Mouse (Mus musculus): ENCODE results near the gene Lingo4. TPM values are rescaled to one million over a fixed set of nuclear protein-coding genes. Genes with fewer than 3 reads are reported as not detected.

Gene Lingo4
- polyA plus RNA-seq, 1 experiment: not detected

- Histone ChIP-seq H3K27ac (ENCODE audit: control insufficient read depth, insufficient read depth, low read depth, low read length) (no peak overlapping the region), H3K36me3 (ENCODE audit: control insufficient read depth, insufficient read depth, low read length) (no peaks in the 10 kb centered on the region), H3K27me3 (ENCODE audit: control insufficient read depth, insufficient read depth, low read length) (no peaks in the 10 kb centered on the region), H3K4me3 (ENCODE audit: control insufficient read depth, low read depth, low read length) (no peak overlapping the region), H3K4me1 (ENCODE audit: control insufficient read depth, insufficient read depth, low read length) (peaks cover 2% of the 10 kb centered on the region; the same call in 1 of the 2 replicates)
- TF ChIP-seq POLR2A (IDR thresholded peaks at IDR 0.05; ENCODE audit: control insufficient read depth, low read depth, low read length) (no peak), CTCF (IDR thresholded peaks at IDR 0.05; ENCODE audit: control insufficient read depth, insufficient read depth, insufficient replicate concordance, low read depth, low read length) (no peak)
Measured at GRCm38 (mm10) chr3:94398943-94399481, 695 bp downstream of the Lingo4 start.

GRCm38 (mm10) chr3:94399663-94400310 lies 1.5 kb downstream of the Lingo4 start:
- no peaks in the 10 kb centered on the region for H3K27me3 ChIP-seq (ENCODE audit: control insufficient read depth, insufficient read depth, low read length)
- no peaks in the 10 kb centered on the region for H3K36me3 ChIP-seq (ENCODE audit: control insufficient read depth, insufficient read depth, low read length)
- no peak for TF ChIP-seq CTCF (IDR thresholded peaks at IDR 0.05; ENCODE audit: control insufficient read depth, insufficient read depth, insufficient replicate concordance, low read depth, low read length)
- no peak for TF ChIP-seq POLR2A (IDR thresholded peaks at IDR 0.05; ENCODE audit: control insufficient read depth, low read depth, low read length)
- H3K27ac ChIP-seq (ENCODE audit: control insufficient read depth, insufficient read depth, low read depth, low read length): no peak overlapping the region
- peaks cover 2% of the 10 kb centered on the region; the same call in 1 of the 2 replicates for H3K4me1 ChIP-seq (ENCODE audit: control insufficient read depth, insufficient read depth, low read length)
- H3K4me3 ChIP-seq (ENCODE audit: control insufficient read depth, low read depth, low read length): no peak overlapping the region

GRCm38 (mm10) chr3:94402451-94402850 lies 4.1 kb downstream of the Lingo4 start:
- no peaks in the 10 kb centered on the region for H3K27me3 ChIP-seq (ENCODE audit: control insufficient read depth, insufficient read depth, low read length)
- H3K27ac ChIP-seq (ENCODE audit: control insufficient read depth, insufficient read depth, low read depth, low read length): no peak overlapping the region
- H3K4me3 ChIP-seq (ENCODE audit: control insufficient read depth, low read depth, low read length): no peak overlapping the region
- H3K4me1 ChIP-seq (ENCODE audit: control insufficient read depth, insufficient read depth, low read length): peaks cover 2% of the 10 kb centered on the region; the same call in 1 of the 2 replicates
- no peaks in the 10 kb centered on the region for H3K36me3 ChIP-seq (ENCODE audit: control insufficient read depth, insufficient read depth, low read length)
- TF ChIP-seq CTCF (IDR thresholded peaks at IDR 0.05; ENCODE audit: control insufficient read depth, insufficient read depth, insufficient replicate concordance, low read depth, low read length) (no peak), POLR2A (IDR thresholded peaks at IDR 0.05; ENCODE audit: control insufficient read depth, low read depth, low read length) (no peak)

DNA sequence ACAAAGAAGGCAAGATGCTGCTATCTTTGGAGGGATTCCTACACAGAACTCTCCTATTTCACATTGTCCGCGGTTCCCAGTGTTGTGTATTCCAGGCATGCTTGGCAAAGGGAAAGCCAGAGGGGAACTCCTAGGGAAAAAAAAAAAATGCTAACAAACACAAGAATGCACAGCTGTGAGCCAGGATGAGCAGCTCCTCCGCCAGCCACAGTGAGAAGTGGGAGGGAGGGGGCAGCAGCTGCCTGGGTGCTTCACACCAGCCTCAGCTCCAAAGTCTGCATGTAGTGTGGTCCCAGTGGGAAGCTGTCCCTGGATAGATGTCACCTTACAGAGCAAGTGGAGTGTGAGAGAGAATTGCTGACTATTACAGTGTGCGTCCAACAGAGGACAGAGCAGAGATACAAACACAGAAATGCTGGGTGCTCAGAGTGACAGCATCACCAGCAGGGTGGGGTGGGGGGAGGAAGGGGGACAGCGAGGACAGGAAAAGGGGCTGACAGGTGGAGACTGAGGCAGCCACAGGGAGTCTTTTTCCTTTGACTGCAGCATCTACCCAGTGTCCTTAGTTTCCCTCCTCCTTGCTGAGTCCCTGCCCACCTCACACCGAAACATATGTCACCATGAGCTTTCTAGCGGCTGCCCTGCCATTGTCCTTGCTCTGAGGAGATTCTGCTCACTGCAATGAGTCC lies 6.2 kb downstream of the Lingo4 start:
- no peaks in the 10 kb centered on the region for H3K27me3 ChIP-seq (ENCODE audit: control insufficient read depth, insufficient read depth, low read length)
- no peaks in the 10 kb centered on the region for H3K36me3 ChIP-seq (ENCODE audit: control insufficient read depth, insufficient read depth, low read length)
- H3K4me3 ChIP-seq (ENCODE audit: control insufficient read depth, low read depth, low read length): peak overlapping the region; percentile 70
- no peaks in the 10 kb centered on the region for H3K4me1 ChIP-seq (ENCODE audit: control insufficient read depth, insufficient read depth, low read length)
- no peak overlapping the region for H3K27ac ChIP-seq (ENCODE audit: control insufficient read depth, insufficient read depth, low read depth, low read length)
- no peak for TF ChIP-seq POLR2A (IDR thresholded peaks at IDR 0.05; ENCODE audit: control insufficient read depth, low read depth, low read length)
- TF ChIP-seq CTCF (IDR thresholded peaks at IDR 0.05; ENCODE audit: control insufficient read depth, insufficient read depth, insufficient replicate concordance, low read depth, low read length): no peak

- Histone ChIP-seq H3K36me3 (ENCODE audit: control insufficient read depth, insufficient read depth, low read length) (no peaks in the 10 kb centered on the region; the same call in 1 of the 2 replicates), H3K27ac (ENCODE audit: control insufficient read depth, insufficient read depth, low read depth, low read length) (no peak overlapping the region)
- TF ChIP-seq POLR2A (IDR thresholded peaks at IDR 0.05; ENCODE audit: control insufficient read depth, low read depth, low read length): no peak
- no peak for TF ChIP-seq CTCF (IDR thresholded peaks at IDR 0.05; ENCODE audit: control insufficient read depth, insufficient read depth, insufficient replicate concordance, low read depth, low read length)
Measured at GRCm38 (mm10) chr3:94405561-94405960, 7.2 kb downstream of the Lingo4 start.

GRCm38 (mm10) chr3:94412530-94412929 lies 14.2 kb downstream of the Lingo4 start:
- peak overlapping the region; percentile 99 for H3K27ac ChIP-seq (ENCODE audit: control insufficient read depth, insufficient read depth, low read depth, low read length)
- TF ChIP-seq CTCF (IDR thresholded peaks at IDR 0.05; ENCODE audit: control insufficient read depth, insufficient read depth, insufficient replicate concordance, low read depth, low read length) (no peak), POLR2A (IDR thresholded peaks at IDR 0.05; ENCODE audit: control insufficient read depth, low read depth, low read length) (no peak; the same call in 1 of the 2 replicates)
- no peaks in the 10 kb centered on the region for H3K27me3 ChIP-seq (ENCODE audit: control insufficient read depth, insufficient read depth, low read length)
- H3K36me3 ChIP-seq (ENCODE audit: control insufficient read depth, insufficient read depth, low read length): no peaks in the 10 kb centered on the region; the same call in 1 of the 2 replicates
- peak overlapping the region; percentile 86 for H3K4me3 ChIP-seq (ENCODE audit: control insufficient read depth, low read depth, low read length)
- no peaks in the 10 kb centered on the region for H3K4me1 ChIP-seq (ENCODE audit: control insufficient read depth, insufficient read depth, low read length)

More at GRCm38 (mm10) chr3:94405561-94405960, 7.2 kb downstream of the Lingo4 start:
- Histone ChIP-seq H3K4me3 (ENCODE audit: control insufficient read depth, low read depth, low read length) (no peak overlapping the region), H3K4me1 (ENCODE audit: control insufficient read depth, insufficient read depth, low read length) (no peaks in the 10 kb centered on the region), H3K27me3 (ENCODE audit: control insufficient read depth, insufficient read depth, low read length) (no peaks in the 10 kb centered on the region)

DNA sequence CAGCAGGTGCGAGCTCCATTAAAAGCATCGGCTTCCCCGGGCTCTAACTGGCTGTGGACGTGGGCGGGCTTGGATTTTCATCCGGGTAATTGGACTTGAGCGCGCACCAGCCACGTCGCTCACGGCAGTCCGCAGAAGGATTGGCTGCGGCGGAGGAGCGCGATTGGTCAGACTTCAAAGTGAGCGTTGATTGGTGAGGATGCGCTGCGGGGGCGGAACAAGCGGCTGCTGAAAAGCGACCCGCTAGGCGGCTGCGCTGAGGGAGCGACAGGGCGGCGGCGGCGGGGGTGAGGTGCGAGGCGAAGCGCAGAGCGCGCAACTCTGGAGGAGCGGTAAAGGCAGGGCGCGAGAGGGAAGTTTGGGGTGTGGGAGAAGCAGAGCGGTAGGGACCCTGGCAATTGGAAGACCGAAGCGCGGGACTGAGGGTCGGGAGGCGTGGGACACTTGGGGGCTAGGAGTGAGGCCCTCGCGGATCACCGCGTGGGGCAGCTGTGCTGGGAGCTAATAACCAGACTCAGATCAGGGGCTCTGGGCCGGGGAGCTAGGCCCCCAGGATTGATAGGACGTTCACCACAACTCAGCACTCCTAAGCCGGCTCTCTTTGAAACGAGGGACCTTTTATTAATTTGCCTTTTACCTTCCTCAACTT lies 14.8 kb downstream of the Lingo4 start, which contains the start of gene Tdrkh:
TSS of gene Tdrkh (plus strand) at position 243 of the 649 bp plus-strand sequence.
- Histone ChIP-seq H3K4me1 (ENCODE audit: control insufficient read depth, insufficient read depth, low read length) (no peaks in the 10 kb centered on the region), H3K36me3 (ENCODE audit: control insufficient read depth, insufficient read depth, low read length) (no peaks in the 10 kb centered on the region; the same call in 1 of the 2 replicates), H3K27me3 (ENCODE audit: control insufficient read depth, insufficient read depth, low read length) (no peaks in the 10 kb centered on the region), H3K27ac (ENCODE audit: control insufficient read depth, insufficient read depth, low read depth, low read length) (peak within 1 kb of the TSS; percentile 99), H3K4me3 (ENCODE audit: control insufficient read depth, low read depth, low read length) (peak within 1 kb of the TSS; percentile 86)
- TF ChIP-seq POLR2A (IDR thresholded peaks at IDR 0.05; ENCODE audit: control insufficient read depth, low read depth, low read length) (peak; percentile 68), CTCF (IDR thresholded peaks at IDR 0.05; ENCODE audit: control insufficient read depth, insufficient read depth, insufficient replicate concordance, low read depth, low read length) (no peak)
